Mouse (Mus musculus) cerebellum, adult 2 months (tissue): ENCODE data around the gene Gng3. TPM values are rescaled to one million over a fixed set of nuclear protein-coding genes. Genes with fewer than 3 reads are reported as not detected.

Experiments
- DNase-seq, 2 experiments: peaks; one replicate each; pipeline ENCODE4 v3.0.0; 2021
- H3K27ac ChIP-seq: fragments of 200-500 bp; 2 replicates; pipeline ENCODE4 v1.5.1; 2012; ENCODE audit warnings: low read length, control low read depth, inconsistent platforms; ENCODE audit not compliant: insufficient read depth
- H3K27me3 ChIP-seq: fragments of 200-500 bp; 2 replicates; pipeline ENCODE4 v1.6.1; 2012; ENCODE audit warnings: inconsistent platforms, mild to moderate bottlenecking, low read length, moderate library complexity; ENCODE audit not compliant: control insufficient read depth, insufficient read depth
- H3K4me1 ChIP-seq: fragments of 200-500 bp; 2 replicates; pipeline ENCODE4 v1.6.1; 2011; ENCODE audit warnings: low read length; ENCODE audit not compliant: control insufficient read depth, insufficient read depth
- H3K4me3 ChIP-seq: fragments of 200-500 bp; replicated peaks from 2 replicates; pipeline ENCODE3; 2011; ENCODE audit warnings: mild to moderate bottlenecking, low read depth, low read length, control low read depth; ENCODE audit not compliant: insufficient read depth
- CTCF ChIP-seq: fragments of 200-500 bp; IDR thresholded peaks from 2 replicates; pipeline ENCODE4 v1.5.1; 2011; ENCODE audit warnings: low read depth, mild to moderate bottlenecking, control low read depth, low read length, moderate library complexity, borderline replicate concordance; ENCODE audit not compliant: insufficient read depth
- POLR2A ChIP-seq: fragments of 200-500 bp; IDR thresholded peaks from 2 replicates; pipeline ENCODE4 v1.6.1; 2011; ENCODE audit warnings: low read length, control low read depth, borderline replicate concordance; ENCODE audit not compliant: insufficient read depth
- WGBS: fragments of 180-500 bp; shearing (Covaris S2); methylation state at CpG from one replicate; pipeline ENCODE4 v1.1.7; 2018; 5-methylcytosine and 5-hydroxymethylcytosine counted together
- polyA plus RNA-seq: library from polyadenylated mRNA; depleted of rRNA; stranded (reverse); fragments of >200 nt; gene quantifications from 2 replicates; pipeline ENCODE4 v1.2.3, GENCODE M21; 2012; rRNA removed

The Gng3 gene
- polyA plus RNA-seq, 1 experiment, result 236 TPM

- H3K27ac ChIP-seq, result no peak overlapping the region
- H3K4me3 ChIP-seq, result no peak overlapping the region
- no peaks in the 10 kb centered on the region; the same call in 1 of the 2 replicates for H3K4me1 ChIP-seq
- H3K27me3 ChIP-seq, result no peaks in the 10 kb centered on the region
- no peak for DNase-seq
- TF ChIP-seq CTCF (no peak), POLR2A (no peak)
Measured at GRCm38 (mm10) chr19:8798947-8799315, 40.1 kb downstream of the Gng3 start.

- H3K4me3 ChIP-seq, result peak within 1 kb of the TSS; percentile 97
- no peaks in the 10 kb centered on the region; the same call in 1 of the 2 replicates for H3K4me1 ChIP-seq
- under 1% methylated on average over 25 of the region's 25 CpGs for WGBS
- H3K27ac ChIP-seq, result peak within 1 kb of the TSS; percentile 51; the same call in 1 of the 2 replicates
- H3K27me3 ChIP-seq, result no peaks in the 10 kb centered on the region
- TF ChIP-seq POLR2A (peak; percentile 76; the same call in 1 of the 2 replicates), CTCF (no peak)
- DNase-seq, result peak; percentile 86 to 90
Measured at GRCm38 (mm10) chr19:8798264-8798946, 40.6 kb downstream of the Gng3 start, which contains the start of gene Polr2g. Polr2g (minus strand) TSS chr19:8798577.

- Histone ChIP-seq H3K27me3 (no peaks in the 10 kb centered on the region), H3K27ac (no peak overlapping the region), H3K4me1 (peaks cover 3% of the 10 kb centered on the region; the same call in 1 of the 2 replicates), H3K4me3 (no peak overlapping the region)
- TF ChIP-seq POLR2A, result no peak
- TF ChIP-seq CTCF, result no peak
- DNase-seq, result no peak
- WGBS, result 48% methylated on average over 7 of the region's 7 CpGs
Measured at GRCm38 (mm10) chr19:8790171-8790570, 48.8 kb downstream of the Gng3 start.

GRCm38 (mm10) chr19:8789171-8789570, 49.8 kb downstream of the Gng3 start:
- Histone ChIP-seq H3K27me3 (no peaks in the 10 kb centered on the region), H3K4me1 (peaks cover 3% of the 10 kb centered on the region; the same call in 1 of the 2 replicates), H3K27ac (peak overlapping the region; percentile 12; the same call in 1 of the 2 replicates), H3K4me3 (no peak overlapping the region)
- TF ChIP-seq POLR2A (no peak), CTCF (no peak)
- WGBS, result 18% methylated on average over 1 of the region's 1 CpGs
- peak in 1 of 2 experiments; percentile 38 for DNase-seq

- H3K4me1 ChIP-seq, result peaks cover 3% of the 10 kb centered on the region; the same call in 1 of the 2 replicates
- TF ChIP-seq CTCF (no peak), POLR2A (no peak)
- no peaks in the 10 kb centered on the region for H3K27me3 ChIP-seq
- peak; percentile 49 to 64 for DNase-seq
- 0 out of 2 replicates have a peak overlapping the region, but pooled peaks have one; percentile 12 for H3K27ac ChIP-seq
- H3K4me3 ChIP-seq, result no peak overlapping the region
- 17% methylated on average over 3 of the region's 3 CpGs for WGBS
Measured at GRCm38 (mm10) chr19:8788521-8788920, 50.5 kb downstream of the Gng3 start.

Other genes starting within 250 kb of the Gng3 start
- gene Slc22a8, start 247.9 kb downstream of the Gng3 start, polyA plus RNA-seq, result 18.2 and 19.1 TPM in 2 replicates
- gene Slc22a6, start 221.2 kb downstream of the Gng3 start, polyA plus RNA-seq, result 2.5 and 3.9 TPM in 2 replicates
- 0.63 and 0.88 TPM in 2 replicates for gene Chrm1, start 175.4 kb downstream of the Gng3 start, polyA plus RNA-seq
- 214 and 221 TPM in 2 replicates for gene Slc3a2, start 115.8 kb downstream of the Gng3 start, polyA plus RNA-seq
- 55.5 and 57.6 TPM in 2 replicates for gene Wdr74, start 103.4 kb downstream of the Gng3 start, polyA plus RNA-seq
- gene 1700092M07Rik, start 98.5 kb downstream of the Gng3 start, polyA plus RNA-seq, result 0.33 and 0.65 TPM in 2 replicates
- 116 and 119 TPM in 2 replicates for gene Stx5a, start 97.8 kb downstream of the Gng3 start, polyA plus RNA-seq
- gene Nxf1, start 82.1 kb downstream of the Gng3 start, polyA plus RNA-seq, result 134 and 135 TPM in 2 replicates
- 169 and 170 TPM in 2 replicates for gene Tmem223, start 68.2 kb downstream of the Gng3 start, polyA plus RNA-seq
- gene Tmem179b, start 64.7 kb downstream of the Gng3 start, polyA plus RNA-seq, result 15.9 and 20.2 TPM in 2 replicates
- 14.1 and 15.6 TPM in 2 replicates for gene Taf6l, start 52.8 kb downstream of the Gng3 start, polyA plus RNA-seq
- 155 and 157 TPM in 2 replicates for gene Polr2g, start 40.6 kb downstream of the Gng3 start, polyA plus RNA-seq
- 3.7 and 3.8 TPM in 2 replicates for gene Zbtb3, start 36.6 kb downstream of the Gng3 start, polyA plus RNA-seq
- gene Ttc9c, start 19.9 kb downstream of the Gng3 start, polyA plus RNA-seq, result 34.4 and 36.0 TPM in 2 replicates
- 97.7 and 101 TPM in 2 replicates for gene Hnrnpul2, start 19.2 kb downstream of the Gng3 start, polyA plus RNA-seq
- gene AC129217.1, start 9.4 kb downstream of the Gng3 start, polyA plus RNA-seq, result not detected in 2 replicates
- gene Bscl2, start 1.7 kb downstream of the Gng3 start, polyA plus RNA-seq, result 148 and 155 TPM in 2 replicates
- 0.78 and 0.85 TPM in 2 replicates for gene Lrrn4cl, start 11.6 kb upstream of the Gng3 start, polyA plus RNA-seq
- gene Ubxn1, start 32.3 kb upstream of the Gng3 start, polyA plus RNA-seq, result 117 and 134 TPM in 2 replicates
- 69.3 and 76.7 TPM in 2 replicates for gene Uqcc3, start 41.7 kb upstream of the Gng3 start, polyA plus RNA-seq
- gene Lbhd1, start 44.5 kb upstream of the Gng3 start, polyA plus RNA-seq, result 3.8 and 5.1 TPM in 2 replicates
- not detected in 2 replicates for gene Gm49403, start 44.7 kb upstream of the Gng3 start, polyA plus RNA-seq
- 43.7 and 45.9 TPM in 2 replicates for gene 1810009A15Rik, start 49.7 kb upstream of the Gng3 start, polyA plus RNA-seq
- not detected in 2 replicates for gene Gm49416, start 49.7 kb upstream of the Gng3 start, polyA plus RNA-seq
- 17.7 and 18.0 TPM in 2 replicates for gene Ints5, start 53.8 kb upstream of the Gng3 start, polyA plus RNA-seq
- 105 and 116 TPM in 2 replicates for gene Ganab, start 58.9 kb upstream of the Gng3 start, polyA plus RNA-seq
- gene B3gat3, start 81.2 kb upstream of the Gng3 start, polyA plus RNA-seq, result 224 and 238 TPM in 2 replicates
- 24.1 and 24.2 TPM in 2 replicates for gene Rom1, start 90.2 kb upstream of the Gng3 start, polyA plus RNA-seq
- gene Eml3, start 90.4 kb upstream of the Gng3 start, polyA plus RNA-seq, result 40.2 and 45.0 TPM in 2 replicates
- gene Mta2, start 102.7 kb upstream of the Gng3 start, polyA plus RNA-seq, result 30.9 and 33.9 TPM in 2 replicates
- gene Tut1, start 114.7 kb upstream of the Gng3 start, polyA plus RNA-seq, result 20.5 and 20.8 TPM in 2 replicates
- 263 and 281 TPM in 2 replicates for gene Eef1g, start 127.8 kb upstream of the Gng3 start, polyA plus RNA-seq
- 5.3 and 5.8 TPM in 2 replicates for gene Ahnak, start 150.1 kb upstream of the Gng3 start, polyA plus RNA-seq
- gene Scgb1a1, start 248.8 kb upstream of the Gng3 start, polyA plus RNA-seq, result not detected in 2 replicates